Mouse (Mus musculus): Measurements from ENCODE around the gene Olfr304.
"Not testable (repeated sequence)": the region's sequence is repeated elsewhere in the genome, so short reads cannot be mapped to it uniquely, and the experiment has no call there.

Gene Olfr304

DNA sequence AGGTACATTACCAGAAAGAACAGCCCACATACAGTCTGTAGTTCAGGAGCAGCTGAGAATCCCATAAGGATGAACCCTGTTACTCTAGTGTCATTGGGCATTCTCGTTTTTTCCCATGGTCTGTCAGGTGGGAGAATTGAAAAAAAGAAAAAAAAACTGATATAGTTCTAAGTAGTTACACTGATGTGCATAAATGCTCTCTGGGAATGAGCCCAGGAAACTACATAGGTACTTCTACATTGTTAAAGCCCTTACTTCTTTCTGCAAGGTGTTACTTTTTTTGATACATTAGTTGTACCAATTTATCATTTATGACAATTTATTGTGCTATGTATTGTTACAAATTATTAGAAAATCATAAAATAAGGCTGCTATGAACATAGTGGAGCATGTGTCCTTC, at the start of gene Olfr304:
Gene Olfr304, minus strand, starts transcription at position 101 of the 400 bp plus-strand sequence.
- no peak for DNase-seq

DNA sequence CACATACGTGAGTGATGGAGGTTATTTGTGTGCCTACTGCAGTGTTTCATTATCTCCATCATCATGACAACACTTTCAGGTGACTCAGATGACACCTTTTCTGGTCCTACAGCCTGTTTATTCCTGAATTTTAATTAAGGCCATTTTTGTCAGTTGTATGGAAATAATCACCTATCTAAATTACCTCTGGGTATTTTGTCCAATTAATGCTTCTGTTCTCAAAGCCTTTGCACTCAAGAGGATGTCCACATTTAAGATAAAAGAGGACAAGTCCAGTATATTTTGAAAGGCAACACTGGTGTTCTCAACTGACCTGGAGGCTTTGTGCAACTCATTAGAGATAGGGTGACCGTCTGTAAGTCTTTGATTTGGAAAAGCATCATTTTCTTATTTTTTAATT, 17.1 kb upstream of the Olfr304 start, which contains the start of gene Olfr301:
Gene Olfr301, plus strand, starts transcription at position 301 of the 400 bp plus-strand sequence.
- no peak for DNase-seq

DNA sequence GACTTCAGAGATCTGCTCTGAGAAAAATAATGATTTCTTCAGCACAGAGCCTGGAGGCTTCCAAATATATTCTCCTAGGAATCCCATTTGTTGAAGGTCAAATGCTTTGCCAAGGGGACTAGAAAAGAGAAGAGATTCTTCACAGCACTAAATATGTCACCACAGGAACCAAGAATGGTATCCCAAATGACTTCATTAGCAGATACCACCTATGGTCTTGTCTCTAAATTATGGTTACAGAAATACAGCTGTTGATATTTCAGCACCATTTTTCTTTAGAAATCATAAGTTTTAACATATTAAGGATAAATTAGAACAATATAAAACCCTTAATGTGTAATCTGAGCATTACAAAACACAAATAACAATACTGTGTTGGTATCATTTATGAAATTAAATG, 11.2 kb upstream of the Olfr304 start, which contains the start of gene Olfr303:
Gene Olfr303, minus strand, starts transcription at position 101 of the 400 bp plus-strand sequence.
- DNase-seq, result no peak

DNA sequence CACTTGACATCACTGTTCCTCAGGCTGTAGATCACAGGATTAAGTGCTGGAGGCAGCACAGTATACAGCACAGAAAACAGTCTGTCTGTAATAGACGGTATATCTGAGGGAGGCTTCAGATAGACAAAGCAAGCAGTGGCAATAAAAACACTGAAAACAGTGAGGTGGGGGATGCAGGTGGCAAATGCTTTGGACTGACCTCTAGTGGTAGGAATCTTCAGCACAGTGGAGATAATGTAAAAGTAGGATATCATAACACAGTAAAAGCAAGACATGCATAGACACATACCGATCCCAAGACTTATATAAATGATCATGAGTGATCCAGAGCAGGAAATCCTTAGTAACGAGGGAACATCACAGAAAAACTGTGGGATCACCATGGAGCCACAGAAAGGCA, 689 bp downstream of the Olfr304 start:
- no peak for DNase-seq

DNA sequence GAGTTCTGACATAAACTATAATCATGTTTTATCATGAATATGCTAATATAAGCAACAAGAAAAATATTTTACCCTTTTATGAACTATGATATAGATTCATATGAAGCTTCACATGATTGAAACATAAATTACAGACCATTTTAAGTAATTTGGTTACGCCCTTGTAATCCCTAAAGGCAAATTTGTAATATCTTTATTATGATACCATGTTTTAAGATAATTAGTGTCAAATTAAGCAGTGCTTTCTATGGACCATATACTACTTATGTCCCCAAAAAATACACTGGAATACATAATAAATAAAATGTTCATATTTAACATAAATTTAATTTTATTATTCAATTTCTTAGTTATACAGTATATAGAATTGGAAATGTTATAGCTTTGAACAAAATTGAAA, 19.6 kb downstream of the Olfr304 start, which contains the start of gene Olfr305:
Gene Olfr305, minus strand, starts transcription at position 101 of the 400 bp plus-strand sequence.
- DNase-seq, result no peak

DNA sequence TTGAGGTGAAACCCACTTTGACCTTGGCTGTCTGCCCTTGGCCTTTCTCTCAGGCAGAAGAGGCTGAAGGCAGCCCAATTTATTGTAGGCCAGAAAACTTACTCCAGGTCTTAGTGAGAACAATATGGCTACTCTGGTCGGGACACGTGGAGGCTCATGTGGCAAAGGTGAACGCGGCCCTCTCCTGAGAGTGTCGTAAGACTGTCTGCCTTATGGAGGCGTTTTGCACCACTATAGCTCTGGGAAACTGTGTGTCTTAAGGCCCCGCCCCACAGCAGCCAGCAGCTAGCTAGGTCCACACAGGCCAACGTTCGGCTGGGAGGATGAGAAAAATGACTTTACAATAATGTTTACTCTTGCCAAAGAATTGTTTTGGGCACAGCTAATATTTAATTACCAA, 40.2 kb downstream of the Olfr304 start:
- not testable (repeated sequence) for DNase-seq

DNA sequence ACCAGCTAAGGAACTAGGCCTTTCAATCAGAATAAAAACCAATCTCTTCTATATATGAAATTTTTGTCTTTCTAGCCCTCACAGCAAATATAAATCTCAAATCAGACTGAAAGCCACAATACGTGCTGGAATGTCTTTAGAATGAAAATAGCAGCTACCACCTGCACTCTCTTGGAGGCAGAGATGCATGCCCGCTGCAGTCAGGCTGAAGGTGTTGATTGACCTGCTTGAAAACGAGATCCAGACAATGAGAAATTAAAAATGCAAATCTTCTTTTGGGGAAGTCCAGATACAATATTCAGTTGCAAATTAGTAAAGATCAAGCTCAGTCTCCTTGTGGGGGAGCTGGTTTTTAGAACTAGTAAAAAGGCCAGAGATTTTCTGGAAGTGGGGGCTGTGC, 42.2 kb downstream of the Olfr304 start:
- DNase-seq, result no peak

DNA sequence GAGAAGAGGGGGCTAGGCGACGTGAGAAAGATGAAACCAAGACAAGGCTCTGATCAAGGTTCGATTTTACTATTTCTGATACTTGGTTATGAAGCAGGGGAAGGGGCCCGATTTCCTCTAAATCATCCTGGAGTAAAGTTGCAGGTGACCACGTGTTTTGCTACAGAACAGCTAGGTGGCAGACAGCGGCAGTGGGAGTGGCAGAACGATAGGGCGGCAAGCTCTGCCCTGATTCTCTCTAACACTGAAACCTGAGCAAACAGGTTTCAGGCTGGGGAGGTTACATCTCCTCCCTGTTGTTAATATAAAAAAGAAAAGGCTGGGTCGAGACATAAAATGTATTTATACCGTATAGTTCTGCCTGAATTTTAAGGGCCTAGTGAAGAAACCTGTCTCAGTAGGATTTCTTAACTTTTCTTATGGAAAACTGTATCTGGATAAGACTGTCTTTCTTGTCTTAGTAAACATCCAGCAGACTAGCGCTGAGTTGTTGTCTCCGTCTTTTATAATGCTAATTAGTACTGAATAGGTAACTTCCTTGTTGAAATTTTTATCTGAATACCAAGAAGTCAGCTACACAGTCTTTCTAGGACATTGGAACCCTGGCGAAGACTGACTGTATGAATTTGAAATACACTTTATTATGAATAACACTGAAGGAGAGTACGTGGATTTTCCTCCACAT, 43.4 kb downstream of the Olfr304 start:
- DNase-seq, result no peak

DNA sequence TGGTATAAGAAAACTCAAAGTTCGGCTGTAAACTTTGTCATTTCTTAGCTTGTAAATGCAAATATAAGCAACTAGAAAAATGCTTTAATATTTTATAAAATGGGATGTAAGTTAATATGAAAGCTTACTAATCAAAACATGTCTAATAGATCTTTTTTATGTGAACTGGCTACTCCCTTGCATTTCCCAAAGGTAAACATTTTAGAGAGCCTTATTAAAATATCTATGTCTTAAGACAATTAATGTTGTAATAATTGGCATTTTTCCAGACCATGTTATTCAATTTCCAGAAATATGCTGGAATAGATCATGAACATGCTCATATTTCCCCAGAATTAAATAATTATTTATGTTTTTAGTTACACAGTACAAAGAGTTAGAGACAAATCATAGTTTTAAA, 49.0 kb downstream of the Olfr304 start, which contains the start of gene Olfr307:
Gene Olfr307, minus strand, starts transcription at position 101 of the 400 bp plus-strand sequence.
- no peak for DNase-seq
